Mouse (Mus musculus): ENCODE results near the gene Car14.

- TF ChIP-seq CTCF (IDR thresholded peaks at IDR 0.05; ENCODE audit: borderline replicate concordance, insufficient read depth, low read depth, low read length) (no peak), POLR2A (IDR thresholded peaks at IDR 0.05; ENCODE audit: borderline replicate concordance, insufficient read depth, low read length) (no peak)
These were observed 563 bp downstream of the Car14 start for GRCm38 (mm10) chr3:95903753-95904502.
